Mouse (Mus musculus) thymus, postnatal 14 days (tissue): ENCODE results near the gene Tbx21.

Source experiments
- DNase-seq: peaks from one replicate; pipeline ENCODE4 v3.0.0; 2021

Gene Tbx21

DNA sequence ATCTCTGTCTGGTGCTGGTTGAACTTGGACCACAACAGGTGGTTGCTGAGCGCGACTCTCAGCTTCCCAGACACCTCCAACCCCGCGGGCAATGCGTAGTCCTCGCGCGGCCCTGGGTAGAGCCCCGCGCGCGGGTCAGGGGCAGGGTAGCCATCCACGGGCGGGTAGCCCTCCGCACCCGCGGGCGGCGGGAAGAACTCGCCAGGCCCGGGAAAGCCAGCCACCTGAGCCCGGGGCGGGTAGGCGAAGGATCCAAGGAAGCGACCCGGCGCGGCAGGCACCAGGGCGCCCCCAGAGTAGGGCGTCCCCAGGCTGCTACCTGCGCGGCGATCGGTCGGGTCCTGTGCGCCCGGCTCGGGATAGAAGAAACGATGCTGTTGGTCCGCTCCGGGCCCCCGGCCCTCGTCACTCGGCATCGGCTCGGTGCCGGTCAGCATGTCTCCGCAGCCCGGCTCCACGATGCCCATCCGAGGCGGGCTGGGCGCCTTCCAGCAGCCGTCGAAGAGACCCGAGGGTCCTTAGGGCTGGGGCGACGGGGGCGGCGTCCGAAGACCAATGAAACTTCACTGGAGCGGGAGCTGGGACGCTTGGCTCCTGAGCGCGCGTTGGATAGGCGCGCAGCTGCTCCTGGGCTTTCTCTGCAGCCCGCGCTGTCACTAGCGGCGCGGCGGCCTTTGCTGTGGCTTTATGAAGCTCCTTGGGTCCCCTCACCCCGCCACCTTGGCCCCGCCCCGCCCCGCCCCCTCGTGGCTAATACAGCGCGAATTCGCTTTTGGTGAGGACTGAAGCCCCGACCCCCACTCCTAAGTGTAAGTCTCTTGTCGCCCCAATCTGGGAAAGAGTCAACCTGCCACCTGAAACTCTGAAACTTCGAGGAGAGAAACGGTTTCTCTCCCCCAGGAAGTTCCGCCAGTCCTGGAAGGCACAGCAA lies at the start of gene Tbx21:
Gene Tbx21 (minus strand): TSS at position 661 of the 931 bp plus-strand sequence.
- DNase-seq, result peak; percentile 58

DNA sequence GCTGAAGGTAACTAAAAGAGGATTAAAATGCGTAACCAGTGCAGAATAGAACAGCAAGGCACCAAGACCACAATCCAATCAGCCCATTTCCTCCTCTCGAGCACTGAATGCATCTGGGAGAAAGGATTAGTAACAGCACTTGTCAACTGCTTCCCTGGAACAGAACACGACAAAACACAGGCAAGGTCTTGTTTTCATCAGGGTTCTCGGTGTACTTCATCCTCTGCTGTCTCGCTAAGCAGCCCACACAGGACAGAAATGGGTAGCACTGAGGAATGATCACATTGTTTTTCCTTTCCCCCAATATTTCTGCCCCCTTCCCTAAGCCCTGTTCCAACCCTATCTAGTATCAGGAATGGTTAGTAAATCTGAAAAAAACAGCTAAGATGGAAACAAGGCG lies 45.2 kb upstream of the Tbx21 start:
- DNase-seq, result no peak

DNA sequence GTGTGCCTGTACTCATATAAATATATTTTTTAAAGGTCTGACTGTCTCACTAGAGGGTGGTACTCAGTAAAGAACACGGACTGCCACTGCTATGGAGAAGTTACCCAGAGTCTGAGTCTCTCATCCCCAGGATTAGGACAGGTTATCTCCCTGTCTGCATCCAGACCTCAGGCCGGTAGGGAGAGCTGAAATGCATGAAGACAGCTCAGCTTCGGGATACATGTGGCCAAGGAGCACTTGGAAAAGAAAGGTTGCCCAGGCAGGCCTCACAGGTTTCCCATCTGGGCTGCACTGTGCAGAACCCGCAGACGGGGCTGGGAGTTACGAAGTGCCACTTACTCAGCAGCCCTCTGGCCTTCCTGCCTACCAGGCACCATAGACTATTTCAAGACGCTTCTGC lies 41.9 kb upstream of the Tbx21 start:
- DNase-seq, result no peak

DNA sequence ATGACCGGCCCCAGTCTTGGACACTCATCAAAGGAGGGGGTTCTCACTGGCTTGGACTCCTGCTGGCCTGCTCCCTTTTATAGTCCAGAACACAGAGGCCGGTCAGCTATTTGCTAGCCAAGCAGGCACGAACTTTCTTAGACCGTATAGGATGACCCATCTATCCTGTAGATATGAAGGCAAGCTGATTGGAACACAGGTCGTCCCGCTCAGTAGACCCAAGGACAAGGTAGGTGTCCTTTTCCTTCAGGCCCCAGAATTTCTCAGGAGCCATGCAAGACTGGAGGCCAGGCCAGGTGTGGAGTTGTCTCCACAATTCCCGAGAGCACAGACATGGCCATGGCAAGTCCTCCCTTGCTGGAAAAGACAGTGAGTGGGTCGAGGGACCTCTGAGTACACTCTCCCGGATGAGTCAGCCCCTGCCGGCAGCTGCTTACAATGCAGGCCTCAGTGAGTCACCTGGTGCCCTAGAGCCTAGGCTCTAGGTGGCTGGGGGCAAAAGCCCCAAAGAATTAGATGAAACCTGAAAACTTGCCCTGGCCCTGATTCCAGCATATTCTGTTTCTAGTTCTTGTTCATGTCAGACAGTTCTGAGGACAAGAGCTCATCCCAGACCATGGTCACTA lies 37.6 kb upstream of the Tbx21 start:
- peak; percentile 43 for DNase-seq

GRCm38 (mm10) chr11:97152023-97152426 lies 36.9 kb upstream of the Tbx21 start:
- no peak for DNase-seq

GRCm38 (mm10) chr11:97151343-97151801 lies 36.2 kb upstream of the Tbx21 start, which contains the start of gene Tbkbp1:
Gene Tbkbp1, minus strand, starts transcription at chr11:97151495.
- DNase-seq, result peak; percentile 43

DNA sequence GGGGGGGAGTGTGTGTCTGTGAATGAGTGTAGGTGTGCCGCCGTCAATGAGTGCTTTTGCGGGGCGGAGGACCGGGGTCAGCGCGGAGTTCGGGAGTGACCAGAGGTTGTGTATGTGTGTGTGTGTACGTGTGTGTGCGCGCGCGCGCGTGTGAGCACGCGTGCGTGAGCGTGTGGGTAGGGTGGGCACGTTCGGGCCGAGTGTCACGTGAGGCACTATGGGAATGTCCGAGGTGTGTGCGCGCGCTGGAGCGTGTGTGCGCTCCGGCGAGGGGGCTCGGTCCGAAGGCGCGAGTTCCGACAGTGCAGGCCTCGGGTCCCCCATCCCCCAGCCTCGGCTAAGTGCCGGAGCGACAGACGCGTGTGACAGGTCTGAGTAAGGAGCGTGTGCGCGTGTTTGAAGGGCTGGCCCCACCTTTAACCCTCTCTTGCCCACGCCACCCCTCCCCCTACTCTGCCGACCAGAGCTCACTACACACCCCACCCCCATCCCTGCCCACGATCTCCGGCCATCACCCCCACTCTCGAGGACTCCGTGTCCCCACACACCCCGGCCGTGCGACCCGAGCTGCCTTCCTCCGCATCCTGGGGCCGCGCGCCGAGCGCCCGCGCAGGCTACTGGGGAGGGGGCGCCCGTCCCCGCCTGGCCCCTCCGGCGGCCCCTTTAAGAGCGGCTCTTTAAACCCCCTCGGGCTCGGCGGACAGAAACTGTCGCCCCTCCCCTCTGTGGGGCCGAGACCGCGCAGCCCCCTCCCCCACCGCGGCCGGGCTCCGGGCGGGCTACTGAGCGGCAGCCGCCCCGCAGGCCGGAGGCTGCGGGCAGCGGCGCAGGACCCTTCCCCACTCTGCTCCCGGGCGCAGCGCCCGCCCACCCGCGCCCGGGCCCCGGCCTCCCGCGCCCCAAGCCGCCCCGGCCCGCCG lies 35.5 kb upstream of the Tbx21 start:
- peak; percentile 30 for DNase-seq

DNA sequence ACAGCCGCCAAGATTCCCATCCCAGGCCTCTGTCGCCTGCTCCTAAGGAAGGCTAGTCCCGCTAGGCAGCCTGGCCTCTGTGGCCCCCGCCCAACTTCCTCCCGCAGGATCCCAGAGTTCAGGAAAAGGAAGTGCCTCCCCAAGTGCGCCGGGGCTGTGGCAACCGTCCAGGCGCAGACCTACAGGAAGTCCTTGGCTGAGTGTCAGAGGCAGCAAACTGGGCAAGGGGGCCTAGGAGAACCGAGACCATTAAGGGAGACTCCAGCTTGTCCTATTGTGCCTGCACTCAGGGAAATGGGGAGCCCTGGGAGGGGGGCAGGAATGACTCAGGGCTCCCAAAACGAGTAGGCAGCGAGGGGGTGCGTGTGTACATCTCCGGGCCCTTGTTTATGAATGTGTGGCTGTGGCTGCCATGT lies 34.9 kb upstream of the Tbx21 start:
- no peak for DNase-seq

- DNase-seq, result no peak
Observed at GRCm38 (mm10) chr11:97149026-97149425, 33.9 kb upstream of the Tbx21 start.

- no peak for DNase-seq
Observed at GRCm38 (mm10) chr11:97148591-97148990, 33.5 kb upstream of the Tbx21 start.

GRCm38 (mm10) chr11:97147333-97147732 lies 32.2 kb upstream of the Tbx21 start:
- DNase-seq, result no peak

GRCm38 (mm10) chr11:97146724-97147123 lies 31.6 kb upstream of the Tbx21 start:
- DNase-seq, result peak; percentile 78

DNA sequence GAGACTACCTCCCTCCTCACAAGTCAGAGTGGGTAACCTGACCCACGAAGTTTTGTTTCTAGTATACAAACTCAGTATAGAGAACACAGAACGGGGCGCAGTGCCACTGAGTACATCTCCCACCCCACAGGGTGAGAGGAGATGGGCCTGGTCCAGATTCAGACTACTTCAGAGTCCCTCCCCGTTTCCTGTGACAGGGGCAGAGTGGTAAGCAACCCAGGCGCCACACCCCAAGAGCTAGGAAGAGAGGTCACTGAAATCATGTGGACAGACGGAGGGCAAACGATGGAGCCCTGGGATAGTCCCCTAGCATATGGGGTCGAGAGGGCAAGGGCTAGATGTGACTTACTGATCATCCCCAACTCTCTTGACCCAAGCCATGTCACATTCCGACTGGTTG lies 30.8 kb upstream of the Tbx21 start:
- DNase-seq, result no peak

DNA sequence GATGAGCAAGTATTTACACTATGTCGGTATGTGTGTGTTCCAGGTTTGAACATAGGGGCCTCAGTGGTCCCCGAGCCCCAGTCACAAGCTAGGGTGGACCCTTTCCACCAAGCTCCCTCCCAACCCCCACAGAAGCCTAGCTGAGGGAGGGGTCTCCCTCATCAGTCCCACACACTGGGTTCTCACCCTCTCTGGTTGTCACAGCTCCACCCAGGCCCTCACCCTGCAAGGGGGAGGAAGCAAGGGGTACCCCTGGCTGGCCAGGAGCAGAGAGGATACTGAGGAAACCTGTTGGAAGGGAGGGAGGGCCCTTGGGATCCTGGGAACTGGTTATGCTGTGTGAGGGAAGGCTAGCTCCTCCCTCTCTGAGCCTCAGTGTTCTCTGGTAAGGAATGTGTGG lies 30.2 kb upstream of the Tbx21 start:
- DNase-seq, result no peak

DNA sequence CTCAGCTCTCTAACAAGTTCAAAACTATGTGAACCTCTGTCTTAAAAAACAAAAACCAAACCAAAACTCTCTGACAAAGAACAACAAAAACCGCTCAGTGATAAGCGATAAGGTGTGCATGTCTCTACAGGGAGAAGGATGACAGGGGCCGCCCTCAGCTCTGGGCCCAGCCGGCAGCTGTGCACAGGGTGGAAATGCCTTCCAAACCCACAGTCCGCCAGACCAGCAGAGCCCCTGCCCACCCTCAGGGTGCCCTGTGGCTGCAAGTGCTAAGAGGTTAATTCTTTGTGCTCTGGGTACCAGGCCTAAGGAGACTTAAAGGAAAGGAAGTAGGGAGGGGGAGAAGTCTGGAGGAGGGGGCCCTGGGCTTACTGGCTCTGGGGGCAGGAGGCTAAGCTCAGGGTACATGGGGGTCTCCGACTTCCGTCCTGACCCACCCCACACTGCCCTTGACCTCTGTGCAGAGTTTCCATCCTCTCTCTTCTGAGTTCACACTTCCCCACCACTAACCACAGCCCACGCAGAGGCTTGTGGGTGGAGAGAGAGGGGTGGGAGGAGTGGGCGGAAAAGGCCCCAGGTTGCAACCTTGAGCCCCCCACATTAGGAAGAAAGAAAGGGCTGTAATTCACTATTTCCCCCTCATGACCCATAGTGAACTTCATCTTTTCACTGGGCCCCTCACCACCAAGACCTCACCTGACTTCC lies 28.2 kb upstream of the Tbx21 start:
- peak; percentile 34 for DNase-seq

- DNase-seq, result peak; percentile 33
Observed at GRCm38 (mm10) chr11:97142159-97142608, 27.1 kb upstream of the Tbx21 start.

DNA sequence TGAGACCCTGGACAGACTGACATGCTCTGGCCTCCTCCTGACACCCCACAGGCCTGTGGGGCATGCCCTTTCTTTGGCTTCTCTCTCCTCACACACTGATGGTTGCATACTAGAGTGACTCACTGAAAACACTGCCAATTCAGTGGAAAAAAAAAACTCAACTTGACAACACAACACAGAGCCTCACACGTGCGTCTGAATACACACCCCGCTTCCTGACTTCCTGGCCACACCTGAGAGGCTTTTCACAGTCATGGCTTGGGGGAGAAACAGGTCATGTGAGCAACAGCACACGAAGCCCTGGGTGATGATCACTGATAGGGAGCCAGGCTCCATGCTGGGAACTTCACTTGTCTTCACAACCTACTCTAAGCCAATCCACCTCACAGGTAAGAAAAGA lies 25.7 kb upstream of the Tbx21 start:
- peak; percentile 26 for DNase-seq

- no peak for DNase-seq
Observed at GRCm38 (mm10) chr11:97139256-97139655, 24.1 kb upstream of the Tbx21 start.

GRCm38 (mm10) chr11:97138554-97139226 lies 23.6 kb upstream of the Tbx21 start:
- DNase-seq, result no peak

DNA sequence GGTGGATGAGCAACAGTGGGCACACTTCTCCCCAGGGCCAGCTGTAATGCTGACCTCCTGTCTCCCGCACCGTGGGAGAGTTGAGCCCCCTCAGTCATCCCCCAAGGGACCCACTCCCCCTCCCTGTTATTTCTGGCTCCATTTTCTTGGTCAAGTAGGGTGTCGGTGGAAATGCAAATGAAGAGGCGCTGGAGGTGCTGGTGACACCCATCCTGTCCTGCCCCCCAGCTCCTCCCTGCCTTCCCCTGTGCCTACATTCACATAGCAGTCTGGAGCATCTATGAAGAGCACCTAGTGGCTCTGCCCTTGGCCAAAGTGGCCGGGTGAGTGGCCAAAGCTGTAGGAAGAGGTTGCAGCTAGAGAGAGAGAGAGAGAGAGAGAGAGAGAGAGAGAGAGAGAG lies 18.1 kb upstream of the Tbx21 start:
- DNase-seq, result no peak

DNA sequence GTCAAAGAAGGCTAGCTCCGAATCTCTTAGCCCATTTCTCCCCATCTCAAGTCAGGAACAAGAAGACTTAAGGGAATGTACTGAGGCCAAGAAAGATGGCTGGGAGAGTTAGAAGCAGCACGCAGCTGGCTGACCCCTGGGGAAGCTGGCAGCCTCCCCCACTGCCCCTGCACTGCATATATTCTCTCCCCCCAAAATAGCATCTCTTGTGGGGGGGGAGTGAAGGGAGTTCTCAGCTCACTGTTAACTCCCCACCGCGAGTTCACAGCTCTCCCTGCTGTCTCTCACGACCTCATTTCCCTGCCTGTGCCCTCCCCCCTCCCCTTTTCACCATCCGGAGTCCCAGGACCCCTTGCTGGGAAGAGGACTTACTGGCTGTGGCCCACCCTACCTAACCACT lies 17.1 kb upstream of the Tbx21 start:
- DNase-seq, result no peak

GRCm38 (mm10) chr11:97131683-97132082 lies 16.6 kb upstream of the Tbx21 start:
- no peak for DNase-seq
